Mouse (Mus musculus): ENCODE data around the gene Insr.
A peak's percentile ranks its signal among the peaks of the same experiment; 100 is the strongest.
"Not testable (repeated sequence)": the region's sequence is repeated elsewhere in the genome, so short reads cannot be mapped to it uniquely, and the experiment has no call there.

Gene Insr

DNA sequence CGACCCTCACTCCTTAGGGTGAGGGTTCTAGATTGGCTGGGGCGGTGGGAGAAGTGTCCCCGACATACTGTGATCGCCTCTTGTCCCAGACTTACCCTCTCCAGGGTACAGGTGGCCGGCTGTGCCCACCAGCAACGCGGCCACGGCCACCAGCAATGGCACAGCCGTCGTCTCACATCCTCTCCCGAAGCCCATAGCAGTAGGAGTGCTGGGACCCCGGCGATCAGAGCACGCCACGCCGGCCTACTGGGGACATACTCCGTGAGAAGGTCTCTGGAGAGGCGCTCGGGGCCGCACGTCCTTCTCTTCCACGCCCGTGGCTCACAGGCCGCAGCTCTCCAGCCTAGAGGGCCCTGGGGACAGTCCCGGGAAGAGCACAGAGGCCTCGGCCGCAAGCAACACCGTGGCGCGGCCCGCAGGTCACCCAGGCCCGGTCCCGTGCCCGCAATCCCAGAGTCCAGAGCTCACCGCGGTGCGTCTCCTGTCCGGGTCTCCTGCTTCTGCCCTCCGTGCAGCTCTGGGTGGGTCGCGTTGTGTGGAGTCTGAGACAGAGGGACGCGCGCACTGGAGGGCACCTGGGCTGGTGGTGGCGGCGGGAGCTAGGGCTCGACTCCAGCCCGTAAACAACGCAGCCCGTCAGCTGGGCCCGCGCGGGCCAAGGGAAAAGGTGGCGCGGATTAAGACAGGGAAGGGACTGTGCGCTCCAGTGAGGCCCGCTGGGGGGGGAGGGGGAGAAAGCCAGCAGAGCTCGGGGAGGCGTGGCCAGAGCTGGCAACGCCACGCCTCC, at the start of gene Insr:
Insr (minus strand) TSS at position 684 of the 787 bp plus-strand sequence.
- DNase-seq, result peak; percentile 97 to 99

DNA sequence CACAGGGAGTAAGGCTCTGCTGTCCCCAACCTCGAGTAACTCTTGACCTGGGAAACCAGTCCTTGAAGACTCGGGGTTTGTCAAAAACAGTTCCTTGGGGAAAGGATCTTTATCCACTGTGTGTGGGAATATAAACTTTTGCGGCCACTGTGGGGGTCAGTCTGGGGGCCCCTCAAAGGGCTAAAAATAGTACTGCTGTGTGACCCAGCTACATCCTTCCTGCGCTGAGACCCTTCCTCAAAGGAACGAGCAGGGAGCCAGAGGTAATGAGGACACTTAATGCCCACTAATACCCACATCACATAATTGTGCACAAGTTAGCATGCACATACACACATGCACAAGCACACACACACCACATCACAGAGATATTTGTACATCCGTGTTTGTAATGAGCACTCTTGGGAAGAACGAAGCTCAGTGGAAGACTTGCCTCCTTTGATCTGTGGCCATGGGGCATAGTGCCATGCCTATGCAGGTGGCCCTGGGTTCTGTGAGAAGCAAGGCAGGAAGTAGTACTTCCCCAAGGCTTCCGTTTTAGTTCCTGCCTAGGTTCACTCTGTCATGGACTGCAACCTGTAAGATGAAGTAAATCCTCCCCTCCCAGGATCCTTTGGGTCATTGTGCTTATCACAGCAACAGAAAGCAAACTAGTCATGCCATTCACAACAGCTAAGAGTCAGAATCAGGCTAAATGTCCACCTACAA, 48.3 kb upstream of the Insr start:
- DNase-seq, result no peak

DNA sequence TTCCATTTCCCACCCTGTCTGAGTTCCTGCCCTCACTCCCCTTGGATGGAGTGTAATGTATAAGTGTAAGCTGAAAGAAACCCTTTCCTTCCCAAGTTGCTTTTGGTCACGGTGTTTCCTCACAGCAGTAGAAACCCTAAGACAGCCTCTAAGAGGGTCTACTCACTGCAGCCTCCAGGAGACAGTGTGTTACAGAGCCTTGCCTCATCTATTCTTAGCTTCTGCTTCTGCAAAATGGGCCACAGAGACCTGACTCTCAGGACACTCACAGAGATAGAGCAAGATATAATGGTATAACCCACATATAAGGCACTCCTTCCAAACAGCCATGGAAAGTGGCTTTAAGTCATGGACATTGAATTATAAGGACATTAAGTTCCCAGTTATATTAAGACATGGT, 47.6 kb upstream of the Insr start:
- DNase-seq, result no peak

DNA sequence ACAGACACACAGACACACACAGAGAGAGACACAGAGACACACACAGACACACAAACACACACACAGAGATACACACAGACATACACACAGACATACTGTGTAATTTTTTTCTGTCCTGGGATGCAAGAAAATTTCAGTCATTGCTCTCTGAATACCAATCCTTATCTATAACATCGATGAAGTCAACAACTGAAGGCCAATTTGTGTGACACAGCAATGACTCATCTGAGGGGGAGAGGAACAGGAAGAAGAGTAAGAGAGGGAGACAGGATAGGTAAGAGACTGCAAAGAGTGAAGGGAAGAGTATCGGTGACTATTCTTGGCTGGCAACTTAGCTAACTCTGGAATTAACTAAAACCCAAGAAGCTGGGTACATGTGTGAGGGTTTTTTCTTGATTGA, 44.8 kb upstream of the Insr start:
- no peak for DNase-seq

DNA sequence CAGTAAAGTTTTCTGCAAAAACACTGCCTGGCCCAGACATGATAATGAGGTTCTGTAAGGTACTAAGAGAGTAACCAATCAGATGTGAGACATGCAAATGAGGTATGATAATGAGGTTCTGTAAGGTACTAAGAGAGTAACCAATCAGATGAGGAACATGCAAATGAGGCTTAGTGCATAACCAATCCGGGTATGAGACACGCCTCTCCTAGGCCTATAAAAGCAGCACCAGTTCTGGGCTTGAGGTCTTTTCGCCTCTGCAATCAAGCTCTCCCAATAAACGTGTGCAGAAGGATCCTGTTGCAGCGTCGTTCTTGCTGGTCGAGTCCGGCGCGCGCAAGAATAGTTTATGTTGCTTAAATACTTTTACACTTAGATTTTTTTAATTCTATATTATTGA, 39.9 kb upstream of the Insr start:
- not testable (repeated sequence) for DNase-seq

DNA sequence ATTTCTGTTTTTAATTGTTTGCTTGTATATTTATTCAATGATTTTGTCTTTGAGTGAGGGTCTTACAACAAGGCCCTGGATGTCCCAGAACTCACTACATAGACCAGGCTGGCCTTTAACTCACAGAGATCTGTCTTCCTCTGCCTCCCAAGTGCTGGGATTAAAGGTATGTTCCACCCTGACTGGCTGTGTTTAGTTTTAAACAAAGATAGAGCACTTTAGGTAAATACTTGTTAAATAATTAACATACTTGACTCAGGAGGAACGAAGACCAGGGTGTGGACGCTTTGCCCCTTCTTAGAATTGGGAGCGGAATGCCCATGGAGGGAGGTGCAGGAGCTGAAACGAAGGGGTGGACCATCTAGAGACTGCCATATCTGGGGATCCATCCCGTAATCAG, 37.2 kb upstream of the Insr start:
- DNase-seq, result no peak

DNA sequence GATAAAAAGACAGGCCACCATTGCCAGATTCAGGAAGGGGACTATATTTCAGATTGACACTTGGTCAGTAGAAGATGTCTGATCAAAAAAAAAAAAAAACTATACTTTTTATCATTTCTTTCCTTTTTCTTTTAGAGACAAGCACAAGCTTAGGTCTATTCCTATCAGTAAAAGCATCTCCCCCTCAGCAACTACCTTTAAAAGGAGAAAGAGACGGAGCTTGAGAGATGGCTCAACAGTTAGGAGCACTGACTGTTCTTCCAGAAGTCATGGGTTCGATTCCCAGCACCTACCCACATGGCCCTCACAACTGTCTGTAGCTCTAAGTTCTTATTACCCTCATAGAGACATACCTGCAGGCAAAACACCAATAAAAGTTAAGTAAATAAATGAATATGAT, 34.9 kb upstream of the Insr start:
- DNase-seq, result no peak

DNA sequence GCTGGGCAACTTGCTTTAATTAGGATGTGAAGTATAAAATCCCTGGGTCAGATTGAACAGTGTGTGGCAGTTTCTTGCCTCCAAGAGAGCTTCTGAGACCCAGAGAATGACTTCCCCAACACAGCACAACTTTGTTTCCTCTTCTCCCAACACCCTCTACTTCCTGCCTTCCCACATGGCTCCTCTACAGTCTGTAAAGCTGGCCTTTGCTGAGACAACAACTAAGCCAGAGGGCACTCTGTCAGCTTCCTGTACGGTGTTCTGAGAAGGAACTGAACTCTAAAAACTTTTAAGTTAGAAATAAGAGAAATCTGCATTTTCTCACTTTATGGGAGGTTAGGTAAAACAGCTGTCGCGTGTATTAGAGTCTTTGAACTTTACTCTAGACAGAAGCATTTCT, 34.4 kb upstream of the Insr start:
- no peak for DNase-seq

DNA sequence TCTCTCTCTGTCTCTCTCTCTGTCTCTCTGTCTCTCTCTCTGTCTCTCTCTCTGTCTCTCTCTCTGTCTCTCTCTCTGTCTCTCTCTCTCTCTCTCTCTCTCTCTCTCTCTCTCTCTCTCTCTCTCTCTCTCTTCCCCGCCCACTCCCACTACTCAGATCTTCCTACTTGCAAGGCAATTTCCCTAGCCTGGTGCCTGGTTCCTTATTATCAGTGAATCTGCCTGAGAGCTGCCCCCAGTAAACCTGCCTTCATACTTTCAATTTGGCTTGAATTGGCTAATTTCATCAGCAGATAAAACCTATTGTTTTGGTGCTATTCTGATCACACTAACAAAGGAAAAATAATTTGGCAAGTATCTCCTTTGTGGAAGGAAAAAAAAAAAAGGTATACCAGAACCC, 34.0 kb upstream of the Insr start:
- not testable (repeated sequence) for DNase-seq

DNA sequence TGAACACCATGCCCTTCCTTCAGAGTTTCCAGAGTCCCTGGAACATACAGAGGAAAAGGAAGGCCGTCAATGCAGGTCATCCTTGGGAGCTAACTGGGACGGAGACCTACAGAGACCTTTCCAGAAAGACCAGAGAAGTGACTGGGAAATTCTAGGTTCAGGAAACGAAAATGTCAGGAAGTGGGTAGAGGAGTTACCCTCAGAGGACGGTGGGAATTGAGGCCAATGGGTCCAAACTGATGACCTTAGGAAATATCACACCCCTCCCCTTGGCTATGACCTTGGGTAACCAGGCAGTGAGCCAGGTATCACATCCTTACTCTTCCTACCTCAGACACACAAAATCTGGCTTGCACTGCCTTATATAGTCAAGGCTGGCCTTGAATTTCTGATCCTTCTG, 32.1 kb upstream of the Insr start:
- no peak for DNase-seq

DNA sequence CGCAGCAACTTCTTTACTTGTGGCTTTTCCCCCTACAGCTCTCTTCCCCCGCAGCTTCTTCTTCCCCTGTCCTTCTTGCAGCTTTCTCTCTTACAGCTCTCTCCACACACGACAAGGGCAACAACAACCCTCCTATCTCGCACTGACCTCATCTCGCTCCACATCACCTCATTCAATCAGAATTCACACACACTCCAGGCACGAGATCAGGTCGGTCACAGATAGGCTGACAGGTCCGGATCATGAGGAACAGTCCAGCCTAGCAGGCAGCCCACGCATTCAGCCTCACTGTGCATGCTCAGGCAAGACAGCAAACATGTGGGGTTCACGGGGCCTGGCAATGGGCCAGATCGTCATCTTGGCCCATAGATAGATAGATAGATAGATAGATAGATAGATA, 30.2 kb upstream of the Insr start:
- DNase-seq, result no peak

DNA sequence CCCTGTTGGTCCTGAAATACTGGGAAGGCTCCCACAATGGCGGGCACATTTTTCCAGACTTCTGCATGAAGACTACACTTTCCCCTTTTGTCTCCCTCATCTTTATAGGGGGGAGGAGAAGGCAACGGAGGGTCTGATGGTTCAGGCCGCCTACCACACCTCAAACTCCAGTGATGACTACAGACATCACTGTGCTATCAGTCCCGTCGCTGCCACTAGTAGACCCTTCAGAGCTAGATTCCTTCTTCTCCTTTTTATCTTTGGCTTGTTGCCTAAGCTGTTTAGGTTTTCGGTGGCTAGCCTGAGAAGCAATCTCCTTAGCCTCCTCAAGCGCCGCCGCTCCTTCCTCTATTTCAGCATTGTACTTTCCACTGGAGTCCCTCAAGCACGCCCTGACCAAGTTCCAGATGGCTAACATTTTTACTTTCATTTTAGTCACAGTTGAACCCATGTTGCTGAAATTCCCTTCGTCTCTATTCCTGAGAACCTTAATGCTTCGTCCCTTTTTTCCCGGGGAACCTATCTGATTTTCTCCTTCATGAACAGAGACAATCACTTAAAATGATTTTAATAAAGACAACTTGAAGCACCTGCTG, 28.9 kb upstream of the Insr start:
- DNase-seq, result not testable (repeated sequence)

DNA sequence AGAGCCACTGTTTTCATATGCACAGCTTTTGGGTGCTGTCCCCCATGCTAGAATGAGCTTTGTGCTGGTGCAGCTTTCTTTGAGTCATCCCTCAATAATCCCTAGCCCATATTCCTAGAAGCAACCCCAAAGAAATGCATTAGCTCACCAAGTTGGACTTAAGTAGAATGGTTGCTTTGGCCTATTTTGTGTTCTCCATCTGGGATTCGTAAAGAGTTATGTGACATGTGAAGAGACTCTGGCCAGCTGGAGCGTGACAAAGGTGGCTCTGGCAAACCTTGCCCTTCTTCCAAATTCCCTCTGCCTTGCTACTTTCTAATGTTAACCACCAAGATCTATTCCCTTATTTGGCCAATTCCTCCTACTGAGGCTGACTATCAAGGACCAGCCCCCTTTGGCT, 22.7 kb upstream of the Insr start:
- no peak for DNase-seq

DNA sequence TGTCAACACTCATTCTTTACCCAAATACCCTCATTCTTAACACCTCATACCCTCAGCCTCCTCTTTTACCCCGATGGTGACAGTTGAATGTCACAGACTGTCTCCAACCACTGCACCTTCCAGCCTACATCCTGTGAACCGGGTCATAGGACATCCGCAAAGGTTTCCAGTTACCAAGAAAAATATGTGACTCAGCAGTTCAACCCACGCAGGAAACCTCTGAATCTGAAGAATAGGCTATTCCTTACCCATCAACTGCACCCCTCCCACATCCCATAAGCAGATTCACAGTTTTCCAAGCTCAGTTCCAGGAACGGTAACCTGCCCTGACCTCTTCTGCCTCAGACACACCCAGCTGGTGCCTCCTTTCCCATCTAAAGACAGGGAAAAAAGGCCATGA, 19.9 kb upstream of the Insr start:
- DNase-seq, result no peak

DNA sequence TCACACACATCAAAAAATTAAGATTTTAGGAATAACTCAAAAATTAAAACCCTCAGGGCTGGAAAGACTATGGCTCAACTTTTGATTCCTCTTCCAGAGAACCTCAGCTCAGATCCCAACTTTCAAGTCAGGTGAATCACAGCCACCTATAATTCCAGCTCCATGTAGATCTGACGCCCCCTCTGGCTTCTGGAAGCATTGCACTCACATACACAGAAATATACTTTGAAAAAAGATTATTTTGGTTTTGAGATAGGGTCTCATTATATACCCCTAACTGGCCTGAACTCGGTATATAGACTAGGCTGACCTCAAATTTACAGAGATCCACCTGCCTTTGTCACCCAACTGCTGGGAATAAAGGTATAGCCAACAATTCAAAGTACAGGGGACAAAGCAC, 6.4 kb upstream of the Insr start:
- no peak for DNase-seq

DNA sequence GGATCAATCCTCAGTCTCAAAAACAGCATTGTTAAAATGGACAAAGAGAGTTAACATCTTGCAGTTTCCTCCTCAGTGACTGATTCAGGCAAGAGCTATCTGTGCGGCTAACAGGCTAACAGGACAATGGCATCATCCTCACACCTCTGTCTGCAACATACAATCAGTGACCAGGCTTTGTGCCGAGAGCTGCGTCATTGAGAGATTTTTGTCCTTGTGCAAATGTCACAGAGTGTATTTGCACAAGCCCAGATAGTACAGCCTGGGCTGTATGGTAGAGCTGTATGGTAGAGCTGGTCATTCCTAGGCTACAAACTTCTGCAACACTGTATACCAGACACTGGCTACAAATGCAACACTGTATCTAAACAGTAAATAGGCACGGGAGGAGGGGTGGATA, 5.2 kb upstream of the Insr start:
- DNase-seq, result no peak

DNA sequence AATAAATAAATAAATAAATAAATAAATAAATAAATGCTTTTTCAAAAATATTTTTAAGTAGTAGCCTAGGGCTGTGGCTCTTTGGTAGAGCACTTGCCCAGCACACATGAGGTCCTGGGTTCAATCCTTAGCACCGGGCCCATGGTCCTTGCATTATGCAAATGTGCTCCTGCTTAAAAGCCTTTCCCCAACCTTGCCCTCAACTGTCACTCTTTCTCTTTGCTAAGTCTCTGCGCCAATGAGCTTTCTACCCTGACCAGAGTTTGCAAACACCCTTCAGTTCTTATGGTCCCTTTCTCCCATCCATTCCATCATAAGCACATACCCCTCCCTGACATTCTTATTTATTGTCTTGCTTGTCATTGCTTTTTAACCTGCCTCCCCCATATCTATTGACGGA, 1.9 kb upstream of the Insr start:
- no peak for DNase-seq

DNA sequence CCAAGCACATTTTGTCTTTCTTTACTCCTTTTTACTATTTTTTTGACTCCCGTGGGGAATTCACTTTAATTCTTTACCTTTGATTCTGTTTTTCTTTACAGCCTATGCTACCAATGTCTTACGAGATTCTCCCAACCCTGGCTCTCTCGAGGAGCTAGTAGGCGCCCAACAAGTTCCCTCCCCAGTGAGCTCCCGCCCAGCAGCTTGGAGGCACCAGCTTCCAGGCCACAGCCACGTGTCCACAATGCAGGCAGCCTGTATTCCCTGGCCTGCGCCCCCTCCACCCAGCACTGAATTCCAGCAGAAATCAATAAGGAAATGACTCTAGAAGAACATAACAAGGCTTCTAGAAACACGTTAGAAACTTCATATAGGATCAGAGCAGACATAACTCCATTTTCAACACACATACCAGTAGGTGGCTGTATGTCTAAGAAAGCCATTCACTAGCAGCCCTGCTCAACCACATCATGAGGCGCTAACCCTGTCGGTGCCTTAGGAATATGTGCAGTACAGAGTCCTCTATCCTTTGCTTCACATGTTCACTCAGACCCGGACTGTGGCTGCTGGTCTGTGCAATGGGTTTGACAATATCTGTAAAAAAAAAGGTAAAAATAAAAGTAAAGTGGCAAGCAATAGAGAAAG, 971 bp upstream of the Insr start:
- DNase-seq, result peak in 1 of 2 experiments; percentile 40

DNA sequence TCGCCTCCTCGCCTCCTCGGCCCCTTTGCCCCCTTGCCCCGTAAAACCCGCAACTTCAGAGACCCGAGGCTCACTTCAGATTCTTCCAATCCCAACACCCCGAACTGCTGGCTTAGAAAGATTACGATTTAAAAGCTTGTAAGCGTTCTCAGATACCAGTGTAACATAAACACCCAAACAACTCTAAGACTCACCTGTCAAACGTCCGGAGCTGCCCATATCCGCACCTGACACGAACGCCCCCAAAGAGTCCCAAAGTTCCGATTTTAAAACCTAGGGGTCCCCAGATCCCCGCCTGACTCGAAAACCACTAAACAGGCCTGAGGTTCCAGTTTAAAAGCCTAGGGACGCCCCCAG, 282 bp upstream of the Insr start:
- no peak for DNase-seq

DNA sequence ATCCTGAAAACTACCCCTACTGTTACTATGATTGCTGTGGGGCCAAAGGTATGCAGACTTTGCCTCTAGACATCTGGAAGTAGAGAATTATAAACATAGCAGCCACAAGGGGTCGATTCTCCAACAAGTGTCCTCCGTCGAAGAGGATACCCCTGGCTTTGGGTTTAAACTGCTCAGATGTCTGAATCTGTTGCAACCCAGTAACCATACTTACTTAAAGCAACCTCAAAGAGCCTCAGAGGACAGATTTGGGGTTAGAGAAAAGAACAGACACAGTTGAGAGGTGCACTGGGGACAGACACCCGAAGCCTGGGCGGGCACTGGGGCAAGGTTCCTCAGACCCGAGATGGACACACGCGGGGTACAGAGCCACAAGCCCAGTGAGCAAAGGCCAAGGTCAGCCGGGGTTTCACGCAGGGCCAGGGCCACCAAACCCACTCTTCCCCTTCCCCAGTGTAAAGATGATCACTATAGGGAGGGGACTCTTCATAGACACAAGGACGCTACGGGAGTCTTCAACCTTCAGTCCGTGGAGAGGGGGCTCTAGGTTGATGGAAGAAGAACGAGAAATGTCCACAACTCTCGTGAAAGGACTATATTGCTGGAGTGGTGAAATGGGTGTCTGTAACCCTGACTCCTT, 1.1 kb downstream of the Insr start:
- DNase-seq, result no peak

DNA sequence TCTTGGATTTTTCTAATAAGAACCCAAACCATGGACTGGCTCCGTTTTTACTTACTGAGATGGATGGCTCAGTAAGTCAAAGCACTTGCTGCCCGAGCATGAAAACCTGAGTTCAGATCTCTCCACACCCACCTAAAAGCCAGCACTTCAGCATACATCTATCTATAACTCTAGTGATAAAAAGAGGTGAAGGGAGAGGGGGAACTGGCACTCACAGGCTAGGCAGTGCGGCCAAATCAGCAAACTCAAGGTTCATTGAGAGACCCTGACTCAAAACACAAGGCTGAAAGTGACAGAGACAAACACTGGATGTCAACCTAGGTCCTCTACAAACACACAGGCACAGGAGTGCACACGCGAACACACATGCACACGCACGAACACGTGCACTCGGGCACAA, 2.2 kb downstream of the Insr start:
- DNase-seq, result no peak

DNA sequence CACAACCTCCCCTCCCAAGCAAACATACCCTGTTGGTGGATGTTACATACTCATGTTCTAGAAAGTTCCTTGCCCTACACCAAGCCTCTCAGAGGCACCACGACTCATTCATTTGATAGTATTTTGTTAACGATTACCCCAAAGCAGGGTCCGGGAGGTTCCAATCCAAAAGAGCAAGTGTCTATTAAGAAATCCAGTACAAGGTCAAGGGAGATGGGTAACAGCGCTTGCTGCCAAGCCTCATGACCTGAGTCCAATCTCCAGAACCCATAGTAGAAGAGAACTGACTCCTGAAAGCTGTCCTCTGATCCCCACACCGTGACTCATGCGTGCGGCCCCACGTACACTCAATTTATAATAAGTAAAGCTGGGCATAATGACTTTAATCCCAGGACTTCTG, 3.4 kb downstream of the Insr start:
- DNase-seq, result no peak

DNA sequence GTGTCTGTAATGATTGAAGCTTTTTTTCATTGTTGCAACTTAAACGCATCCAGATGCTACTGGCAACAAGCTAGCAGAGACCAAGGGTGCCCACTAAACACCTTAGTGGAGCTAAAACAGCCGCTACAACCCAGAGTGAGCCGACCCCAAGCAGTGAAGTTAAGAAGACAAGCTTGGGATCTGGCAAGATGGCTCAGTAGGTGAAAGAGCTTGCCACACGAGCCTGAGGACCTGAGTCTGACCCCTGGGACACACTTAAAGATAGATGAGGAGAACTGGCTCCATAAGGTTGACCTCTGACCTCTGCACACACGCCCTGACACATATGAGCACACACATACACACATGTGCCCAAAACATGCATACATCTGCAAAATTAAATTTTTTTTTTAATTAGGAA, 4.2 kb downstream of the Insr start:
- no peak for DNase-seq
